Mouse (Mus musculus): Measurements from ENCODE around the gene Wdr59.
A peak's percentile ranks its signal among the peaks of the same experiment; 100 is the strongest.

Wdr59 gene

GRCm38 (mm10) chr8:111521713-111522429 is at the start of gene Wdr59:
Wdr59 (minus strand) TSS chr8:111522092.
- DNase-seq (ENCODE audit: low read depth, low spot score), result peak; percentile 98

DNA sequence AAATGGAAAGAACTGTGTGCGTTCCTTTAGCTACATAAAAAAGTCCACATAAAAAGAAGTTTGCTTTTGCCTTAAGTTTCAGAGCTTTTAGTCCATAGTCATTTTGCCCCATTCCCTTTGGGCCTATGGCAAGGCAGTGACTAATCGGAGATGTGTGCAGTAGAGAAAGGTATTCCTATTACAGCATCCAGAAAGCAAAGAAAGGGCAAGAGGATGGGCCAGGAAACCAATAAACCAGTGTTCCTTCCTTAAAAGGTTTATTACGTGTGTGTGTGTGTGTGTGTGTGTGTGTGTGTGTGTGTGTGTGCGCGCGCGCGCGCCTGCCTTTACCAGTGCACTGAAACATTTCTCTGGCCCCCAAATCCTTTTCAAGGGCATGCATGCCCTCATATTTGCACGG is 49.8 kb upstream of the Wdr59 start:
- no peak for DNase-seq (ENCODE audit: low read depth, low spot score)

GRCm38 (mm10) chr8:111570432-111570831 is 48.5 kb upstream of the Wdr59 start:
- DNase-seq (ENCODE audit: low read depth, low spot score), result no peak

- DNase-seq (ENCODE audit: low read depth, low spot score), result no peak
Observed at GRCm38 (mm10) chr8:111569926-111570325, 48.0 kb upstream of the Wdr59 start.

DNA sequence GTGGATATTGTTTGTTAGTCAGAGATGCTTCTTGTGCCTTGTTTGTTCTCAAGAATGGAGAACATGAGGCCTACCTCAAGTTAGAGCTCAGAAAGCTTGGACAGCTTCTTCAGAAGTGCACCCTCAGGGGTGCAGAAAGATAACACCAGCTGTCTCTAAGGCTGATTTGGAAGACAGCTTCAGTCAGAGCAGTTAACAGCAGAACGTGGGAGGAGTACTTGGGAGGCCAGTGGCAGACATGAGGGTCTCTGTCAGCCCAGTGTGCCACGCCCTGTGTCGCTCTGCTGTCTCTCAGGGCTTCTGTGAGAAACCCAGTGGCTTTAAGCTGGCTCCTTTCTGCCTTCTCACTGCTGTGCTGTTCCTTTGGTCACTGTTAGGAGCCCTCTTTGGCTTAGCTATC is 46.1 kb upstream of the Wdr59 start:
- DNase-seq (ENCODE audit: low read depth, low spot score), result no peak

GRCm38 (mm10) chr8:111567571-111567970 is 45.7 kb upstream of the Wdr59 start:
- DNase-seq (ENCODE audit: low read depth, low spot score), result no peak

- no peak for DNase-seq (ENCODE audit: low read depth, low spot score)
Observed at GRCm38 (mm10) chr8:111566326-111566725, 44.4 kb upstream of the Wdr59 start.

GRCm38 (mm10) chr8:111565784-111566191 is 43.9 kb upstream of the Wdr59 start:
- no peak for DNase-seq (ENCODE audit: low read depth, low spot score)

DNA sequence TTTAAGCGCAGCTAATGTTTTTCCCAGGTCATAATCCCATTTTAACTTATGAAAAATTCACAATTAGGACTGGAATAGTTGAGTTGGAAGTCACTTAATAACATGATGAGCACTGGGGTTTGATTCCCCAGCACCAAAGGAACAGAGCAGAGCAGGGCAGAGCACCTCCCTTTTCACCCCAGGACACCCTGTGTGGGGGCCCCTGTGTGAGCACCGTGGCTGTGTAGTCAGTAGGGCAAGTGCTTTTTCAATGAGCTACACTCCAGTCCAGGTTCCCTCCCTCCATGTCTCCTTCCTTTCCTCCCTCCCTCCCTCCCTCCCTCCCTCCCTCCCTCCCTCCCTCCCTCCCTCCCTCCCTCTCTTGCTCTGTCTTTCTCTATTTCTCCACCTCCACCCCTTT is 42.2 kb upstream of the Wdr59 start:
- no peak for DNase-seq (ENCODE audit: low read depth, low spot score)

DNA sequence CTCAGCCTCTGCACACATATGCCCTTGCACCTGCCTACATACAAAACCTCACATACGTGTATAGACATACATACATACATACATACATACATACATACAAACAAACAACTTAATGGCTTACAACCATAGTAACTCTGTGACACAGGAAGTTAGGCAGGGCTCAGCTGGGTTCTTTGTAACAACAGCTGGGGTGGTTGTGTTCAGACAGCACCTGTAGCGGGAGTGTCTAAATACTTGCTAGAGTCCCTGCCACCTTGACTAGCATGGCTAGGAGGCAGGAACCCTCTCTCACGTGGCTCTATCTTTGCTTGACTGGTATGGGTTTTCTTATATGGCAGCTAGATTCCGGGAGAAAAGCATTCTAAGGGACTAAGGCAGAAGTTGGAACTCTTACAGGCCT is 41.8 kb upstream of the Wdr59 start:
- no peak for DNase-seq (ENCODE audit: low read depth, low spot score)

GRCm38 (mm10) chr8:111563075-111563474 is 41.2 kb upstream of the Wdr59 start:
- DNase-seq (ENCODE audit: low read depth, low spot score), result no peak

DNA sequence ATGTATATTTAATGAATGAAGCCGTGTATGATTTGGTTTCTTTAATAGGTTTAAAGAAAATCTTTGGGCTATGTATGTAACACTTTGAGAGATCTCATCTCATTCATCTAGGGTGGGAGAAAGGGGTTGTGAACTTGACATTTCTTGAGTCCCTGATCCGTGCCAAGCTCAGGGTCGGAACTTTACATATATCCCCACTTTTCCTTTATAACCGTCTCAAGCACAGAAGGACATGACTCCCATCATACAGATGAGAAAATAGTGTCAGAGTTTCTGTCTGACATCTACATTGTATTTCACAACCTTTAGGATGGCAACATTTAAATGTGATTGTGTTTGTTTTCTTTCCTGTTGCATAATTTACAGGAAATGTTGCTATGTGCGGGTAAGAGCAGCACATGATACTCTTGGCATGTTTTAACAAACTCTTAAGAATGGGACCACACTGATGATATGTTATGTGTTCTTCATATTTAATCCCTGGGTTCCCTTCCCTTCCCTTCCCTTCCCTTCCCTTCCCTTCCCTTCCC is 40.4 kb upstream of the Wdr59 start:
- no peak for DNase-seq (ENCODE audit: low read depth, low spot score)

DNA sequence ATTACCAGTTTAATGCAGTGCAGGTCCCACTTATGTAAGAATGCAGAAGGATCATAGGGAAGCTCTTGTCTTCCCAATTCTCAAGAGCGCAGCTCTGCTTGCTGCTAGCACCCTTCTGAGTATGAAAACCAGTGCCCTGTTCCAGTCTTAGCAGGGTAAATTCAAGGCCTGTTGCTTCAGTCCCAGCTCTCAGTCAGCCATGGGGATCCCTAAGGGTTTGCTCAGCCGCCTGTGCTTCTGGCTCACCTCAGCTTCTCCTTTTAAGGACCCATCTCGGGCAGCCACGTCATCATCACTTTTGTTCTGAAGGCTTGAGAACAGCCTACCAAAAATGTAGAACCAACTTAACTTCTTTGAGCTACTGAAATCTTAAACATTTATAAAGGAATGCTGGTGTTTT is 39.9 kb upstream of the Wdr59 start:
- no peak for DNase-seq (ENCODE audit: low read depth, low spot score)

DNA sequence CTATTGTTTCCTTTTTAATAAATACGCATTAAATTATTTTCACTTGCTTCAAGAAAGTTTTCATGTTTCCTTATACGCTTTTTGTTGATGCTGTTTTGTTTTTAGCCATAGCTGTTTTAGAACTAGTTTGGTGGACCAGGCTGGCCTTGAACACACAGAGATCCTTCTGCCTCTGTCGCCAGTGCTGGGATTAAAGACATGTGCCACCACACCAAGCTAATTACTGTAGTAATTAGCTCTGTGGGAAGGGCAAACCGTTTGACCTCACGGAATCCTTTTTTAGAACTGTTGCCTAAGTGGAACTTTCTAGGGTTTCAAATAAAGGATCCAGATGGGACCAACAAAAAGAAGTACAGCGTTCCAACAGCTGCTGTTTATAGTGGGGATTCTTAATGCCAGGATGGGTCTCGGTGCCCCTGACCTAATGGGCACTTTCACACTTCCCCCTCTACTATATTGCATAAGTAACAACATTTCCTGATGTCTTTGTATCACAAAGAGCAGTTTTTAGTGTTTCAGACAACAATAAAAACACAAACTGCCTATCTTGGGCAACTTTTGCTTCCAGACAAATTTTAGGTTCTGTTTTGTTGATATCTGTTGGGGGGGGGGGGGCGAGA is 29.7 kb upstream of the Wdr59 start:
- no peak for DNase-seq (ENCODE audit: low read depth, low spot score)

DNA sequence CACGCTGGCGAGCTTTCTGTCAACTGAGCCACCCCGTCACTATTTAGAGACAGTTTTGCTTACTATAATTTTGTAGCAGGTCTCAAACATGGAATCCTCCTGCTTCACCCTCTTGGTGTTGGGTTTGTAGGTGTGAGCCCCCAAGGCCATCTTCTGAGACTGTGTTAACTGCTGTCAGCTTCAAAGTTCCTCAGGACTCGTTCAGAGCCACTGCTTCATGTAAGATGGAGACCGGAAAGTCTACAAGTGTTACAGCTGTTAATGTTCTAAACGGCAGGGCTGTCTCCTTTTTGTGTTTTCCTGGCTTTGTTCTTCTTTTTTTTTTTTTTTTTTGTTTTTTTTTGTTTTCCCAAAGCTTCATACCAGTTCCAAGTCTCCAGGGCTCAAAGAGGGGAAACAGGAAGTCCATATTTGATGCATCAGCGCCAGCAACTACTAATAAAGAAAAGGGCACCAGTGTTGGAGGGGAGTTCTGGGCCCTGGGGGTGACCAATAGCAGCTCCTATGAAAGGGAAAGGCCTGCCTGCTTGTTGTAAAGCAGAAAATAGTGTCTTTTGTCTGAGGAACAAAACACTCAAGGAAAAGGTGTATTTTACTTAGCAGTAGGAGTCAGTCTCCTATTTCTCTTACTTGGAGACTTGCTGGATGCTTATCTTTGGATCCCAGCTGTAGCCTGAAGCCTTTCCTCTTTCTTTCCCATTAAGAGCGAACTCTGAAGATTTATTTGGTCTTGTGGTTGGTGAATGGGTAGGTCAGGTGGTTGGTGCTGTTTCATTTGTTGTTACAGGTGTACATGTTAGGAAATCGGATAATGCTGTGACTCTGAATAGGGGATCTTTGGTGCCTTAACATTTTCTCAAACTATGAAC is 28.3 kb upstream of the Wdr59 start:
- no peak for DNase-seq (ENCODE audit: low read depth, low spot score)

DNA sequence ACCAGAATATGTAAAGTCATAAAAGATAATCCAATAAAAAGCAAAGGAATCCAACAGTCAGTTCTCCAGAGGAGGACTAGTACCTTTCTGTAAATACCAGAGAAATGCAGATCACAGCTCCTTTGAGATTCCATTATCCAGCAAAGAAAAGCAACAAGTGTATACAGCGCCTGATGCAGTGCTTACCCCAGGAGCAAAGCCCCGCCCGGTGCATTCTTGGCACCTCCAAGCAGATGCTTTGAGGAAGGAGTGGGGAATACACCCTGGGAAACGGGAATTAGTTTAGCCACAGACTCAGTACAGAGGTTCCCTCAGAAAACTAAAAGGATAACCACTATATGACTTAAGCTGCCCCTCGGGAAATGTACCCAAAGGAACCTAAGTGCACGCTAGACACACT is 26.3 kb upstream of the Wdr59 start:
- no peak for DNase-seq (ENCODE audit: low read depth, low spot score)

DNA sequence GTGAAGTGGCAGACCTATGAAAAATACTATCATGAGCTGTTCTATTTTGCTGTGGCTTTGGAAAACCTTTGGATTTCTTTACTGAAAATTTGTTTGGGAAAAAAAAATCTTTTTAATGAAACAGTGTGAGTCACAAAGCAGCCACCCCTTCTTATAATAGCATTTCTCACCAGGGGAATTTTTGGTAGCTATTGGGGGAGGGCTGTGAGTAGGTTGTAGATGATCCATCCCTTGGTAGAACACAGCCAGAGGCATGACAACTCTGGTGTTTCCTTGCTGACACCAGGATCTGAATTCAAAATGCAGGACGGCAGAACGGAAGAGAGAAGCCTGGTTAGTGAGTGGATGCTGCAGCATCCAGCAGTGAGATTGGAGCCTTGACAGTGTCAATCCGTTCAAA is 25.3 kb upstream of the Wdr59 start:
- no peak for DNase-seq (ENCODE audit: low read depth, low spot score)

- DNase-seq (ENCODE audit: low read depth, low spot score), result no peak
Observed at GRCm38 (mm10) chr8:111545406-111546156, 23.7 kb upstream of the Wdr59 start.

GRCm38 (mm10) chr8:111543712-111544380 is 22.0 kb upstream of the Wdr59 start:
- no peak for DNase-seq (ENCODE audit: low read depth, low spot score)

- no peak for DNase-seq (ENCODE audit: low read depth, low spot score)
Observed at GRCm38 (mm10) chr8:111539422-111540076, 17.7 kb upstream of the Wdr59 start.

Measured in WW6 (cell line).